ENCODE assay signal across 7 mouse cellular contexts in the genomic region with DNA sequence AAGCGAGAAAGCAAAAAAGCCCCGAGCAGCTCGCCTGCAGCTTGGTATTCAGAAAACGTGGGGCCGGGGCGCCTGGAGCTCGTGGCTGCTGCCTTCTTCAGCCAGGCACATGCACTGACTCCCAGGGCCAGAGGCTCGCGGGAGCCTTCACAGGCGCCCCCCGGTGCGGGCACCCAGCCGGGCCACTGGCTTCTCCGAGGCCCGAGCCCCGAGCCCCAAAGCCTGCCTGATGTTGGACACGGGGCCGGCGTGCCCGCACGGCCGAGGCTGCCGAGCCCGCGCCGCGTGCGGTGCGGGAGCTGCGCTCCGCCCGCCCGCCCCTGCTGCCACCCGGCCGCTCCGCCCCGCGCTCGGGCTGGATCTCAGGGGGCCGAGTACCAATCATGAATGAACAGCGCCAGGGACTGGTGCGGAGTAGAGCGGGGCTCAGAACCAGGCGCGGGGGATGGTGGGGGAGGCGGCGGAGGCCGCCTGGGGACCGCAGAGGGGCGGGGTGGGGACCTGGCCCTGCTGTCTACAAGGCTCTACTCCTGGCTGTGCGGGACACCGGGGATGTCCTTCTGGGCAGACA.
DNase-seq lines count a peak whose midpoint lies in the region; ATAC-seq lines count a peak whose summit lies in the region.

No protein-coding gene starts in this region.

- peak overlapping the region; percentile 59 for H3K4me2 ChIP-seq in lung, embryonic 15.5 days
- H3K4me2 ChIP-seq in embryonic facial prominence, embryonic 15.5 days (replicated peaks), result peak overlapping the region; percentile 90
- peak overlapping the region; percentile 92 for H3K4me2 ChIP-seq in limb, embryonic 13.5 days (replicated peaks)
- peak overlapping the region; percentile 65 for H3K4me2 ChIP-seq in stomach, embryonic 15.5 days

- no peak overlapping the region for H3K27ac ChIP-seq in lung, embryonic 15.5 days
- H3K27ac ChIP-seq in embryonic facial prominence, embryonic 15.5 days (replicated peaks), result no peak overlapping the region
- no peak overlapping the region for H3K27ac ChIP-seq in limb, embryonic 13.5 days
- no peak overlapping the region for H3K27ac ChIP-seq in stomach, embryonic 15.5 days

- H3K36me3 ChIP-seq in lung, embryonic 15.5 days, result no peaks in the 10 kb centered on the region
- no peaks in the 10 kb centered on the region for H3K36me3 ChIP-seq in embryonic facial prominence, embryonic 15.5 days
- H3K36me3 ChIP-seq in limb, embryonic 13.5 days, result no peaks in the 10 kb centered on the region
- no peaks in the 10 kb centered on the region for H3K36me3 ChIP-seq in stomach, embryonic 15.5 days

- no peak overlapping the region for H3K9ac ChIP-seq in lung, embryonic 15.5 days
- 0 out of 2 replicates have a peak overlapping the region, but pooled peaks have one; percentile 6 for H3K9ac ChIP-seq in embryonic facial prominence, embryonic 15.5 days
- peak overlapping the region; percentile 64 for H3K9ac ChIP-seq in limb, embryonic 13.5 days
- no peak overlapping the region for H3K9ac ChIP-seq in stomach, embryonic 15.5 days

- peaks cover 7% of the 10 kb centered on the region; the same call in 1 of the 2 replicates for H3K4me1 ChIP-seq in lung, embryonic 15.5 days
- H3K4me1 ChIP-seq in embryonic facial prominence, embryonic 15.5 days, result peaks cover 10% of the 10 kb centered on the region
- peaks cover 10% of the 10 kb centered on the region; the same call in 1 of the 2 replicates for H3K4me1 ChIP-seq in limb, embryonic 13.5 days
- H3K4me1 ChIP-seq in stomach, embryonic 15.5 days, result no peaks in the 10 kb centered on the region; the same call in 1 of the 2 replicates

- peaks cover 76% of the 10 kb centered on the region for H3K27me3 ChIP-seq in lung, embryonic 15.5 days
- H3K27me3 ChIP-seq in embryonic facial prominence, embryonic 15.5 days, result peaks cover 48% of the 10 kb centered on the region
- peaks cover 80% of the 10 kb centered on the region for H3K27me3 ChIP-seq in limb, embryonic 13.5 days
- peaks cover 46% of the 10 kb centered on the region for H3K27me3 ChIP-seq in stomach, embryonic 15.5 days (replicated peaks)

- no peaks in the 10 kb centered on the region for H3K9me3 ChIP-seq in lung, embryonic 15.5 days
- no peaks in the 10 kb centered on the region for H3K9me3 ChIP-seq in embryonic facial prominence, embryonic 15.5 days (replicated peaks)
- no peaks in the 10 kb centered on the region for H3K9me3 ChIP-seq in limb, embryonic 13.5 days
- H3K9me3 ChIP-seq in stomach, embryonic 15.5 days, result no peaks in the 10 kb centered on the region

- no peak for DNase-seq in lung, postnatal 10 days
- no peak for DNase-seq in spleen, adult 18-20 months
- no peak for DNase-seq in thymus, postnatal 36 days

- peak overlapping the region; percentile 35 for H3K4me3 ChIP-seq in lung, embryonic 15.5 days
- peak overlapping the region; percentile 45 for H3K4me3 ChIP-seq in embryonic facial prominence, embryonic 15.5 days (replicated peaks)
- peak overlapping the region; percentile 50 for H3K4me3 ChIP-seq in limb, embryonic 13.5 days
- H3K4me3 ChIP-seq in stomach, embryonic 15.5 days (replicated peaks), result peak overlapping the region; percentile 37

- under 1% methylated on average over 52 of the region's 52 CpGs for WGBS in lung, embryonic 15.5 days
- WGBS in embryonic facial prominence, embryonic 15.5 days, result 1% methylated on average over 52 of the region's 52 CpGs
- WGBS in limb, embryonic 13.5 days, result under 1% methylated on average over 42 of the region's 52 CpGs
- under 1% methylated on average over 49 of the region's 52 CpGs for WGBS in stomach, embryonic 15.5 days

- ATAC-seq in lung, embryonic 15.5 days (ENCODE audit: borderline replicate concordance, extremely low read depth, low FRiP score, low TSS enrichment), result peak; percentile 55; the same call in 1 of the 2 replicates
- 0 out of 2 replicates have a peak, but pooled peaks have one; percentile 24 for ATAC-seq in embryonic facial prominence, embryonic 15.5 days (ENCODE audit: insufficient number of reproducible peaks, low FRiP score, low TSS enrichment, low read depth)
- peak; percentile 66; the same call in 1 of the 2 replicates for ATAC-seq in limb, embryonic 13.5 days (ENCODE audit: low FRiP score, low read depth)
- ATAC-seq in stomach, embryonic 15.5 days (ENCODE audit: insufficient read depth, low FRiP score, low read depth), result no peak

Comparison
In these comparisons a context has a peak if more than half of its experiments do, and no peak if none do; other contexts are left out.
1. H3K9ac ChIP-seq: peak in embryonic facial prominence, embryonic 15.5 days (single experiment) and limb, embryonic 13.5 days (single experiment); none in lung, embryonic 15.5 days (single experiment) and stomach, embryonic 15.5 days (single experiment).
2. Peak in every context shown above with its lines, with median percentiles within 50 percentile points of each other: H3K4me2 ChIP-seq and H3K4me3 ChIP-seq.